Mouse (Mus musculus) kidney, postnatal 10 days (tissue): ENCODE data around the gene Gm15093.
"Not testable (repeated sequence)": the region's sequence is repeated elsewhere in the genome, so short reads cannot be mapped to it uniquely, and the experiment has no call there.

ENCODE experiments used
- DNase-seq: peaks from one replicate; pipeline ENCODE4 v3.0.0; 2021; ENCODE audit warnings: mixed read lengths

Gene Gm15093

DNA sequence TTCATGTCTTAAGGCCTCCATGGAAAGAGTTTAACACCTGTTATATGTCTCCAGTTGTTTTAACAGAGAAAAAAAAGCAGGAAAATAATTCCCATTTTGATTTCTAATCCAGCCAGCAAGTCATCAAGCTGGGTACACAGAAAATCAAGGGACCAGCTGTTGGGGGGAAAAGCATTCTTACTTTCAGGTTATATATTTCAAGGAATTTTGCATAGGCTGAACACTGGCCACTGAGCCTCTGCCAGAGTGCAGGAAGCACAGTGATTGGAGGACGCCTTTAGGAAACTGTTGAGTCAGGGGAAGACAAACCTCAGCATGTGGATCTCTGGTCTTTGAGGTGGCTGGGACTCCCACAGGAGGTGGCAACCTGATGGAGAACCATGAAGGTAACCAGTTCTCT is at the start of gene Gm15093:
Gene Gm15093, plus strand, starts transcription at position 301 of the 400 bp plus-strand sequence.
- not testable (repeated sequence) for DNase-seq
